Mouse (Mus musculus) neural tube, embryonic 11.5 days (tissue): ENCODE data around the gene Tmprss6. TPM values are rescaled to one million over a fixed set of nuclear protein-coding genes. Genes with fewer than 3 reads are reported as not detected.

Experiments used
- ATAC-seq: fragments of 200-750 bp; cut with Nextera tagmentation; 2 replicates; pipeline ENCODE4 v1.8.0; 2017; ENCODE audit warnings: moderate number of reproducible peaks, mild to moderate bottlenecking, moderate TSS enrichment, moderate library complexity; ENCODE audit not compliant: insufficient read depth, low FRiP score, low TSS enrichment
- DNase-seq: peaks from one replicate; pipeline ENCODE4 v3.0.0-alpha.2; 2015; ENCODE audit warnings: low spot score
- H3K27ac ChIP-seq: fragments of 300-500 bp; sonication (generic); 2 replicates; pipeline ENCODE4 v1.5.1; 2014; ENCODE audit warnings: low read depth, mild to moderate bottlenecking, low read length
- H3K27me3 ChIP-seq: fragments of 300-500 bp; sonication (generic); 2 replicates; pipeline ENCODE4 v1.6.1; 2014; ENCODE audit warnings: mild to moderate bottlenecking, low read length, mixed read lengths; ENCODE audit not compliant: control insufficient read depth, insufficient read depth
- H3K36me3 ChIP-seq: fragments of 300-500 bp; sonication (generic); 2 replicates; pipeline ENCODE4 v1.6.1; 2014; ENCODE audit warnings: mild to moderate bottlenecking, low read length, moderate library complexity, mixed read lengths; ENCODE audit not compliant: control insufficient read depth, insufficient read depth
- H3K4me1 ChIP-seq: fragments of 300-500 bp; sonication (generic); 2 replicates; pipeline ENCODE4 v1.6.1; 2014; ENCODE audit warnings: low read length, mixed read lengths; ENCODE audit not compliant: control insufficient read depth, insufficient read depth
- H3K4me2 ChIP-seq: fragments of 300-500 bp; sonication (generic); 2 replicates; pipeline ENCODE4 v1.6.1; 2014; ENCODE audit warnings: low read depth, mild to moderate bottlenecking, moderate library complexity
- H3K4me3 ChIP-seq: fragments of 300-500 bp; sonication (generic); 2 replicates; pipeline ENCODE4 v1.5.1; 2014; ENCODE audit warnings: low read depth, low read length
- H3K9ac ChIP-seq: fragments of 300-500 bp; sonication (generic); 2 replicates; pipeline ENCODE4 v1.6.1; 2014; ENCODE audit warnings: mild to moderate bottlenecking, low read length
- H3K9me3 ChIP-seq: fragments of 300-500 bp; sonication (generic); 2 replicates; pipeline ENCODE4 v1.6.1; 2016; ENCODE audit warnings: low read length; ENCODE audit not compliant: control insufficient read depth
- WGBS: fragments of 180-500 bp; shearing (Covaris S2); extraction: QIAGEN DNeasy Blood & Tissue Kit; methylation state at CpG from one replicate; pipeline ENCODE4 v1.1.7; 2014; 5-methylcytosine and 5-hydroxymethylcytosine counted together
- polyA plus RNA-seq: library from polyadenylated mRNA; unstranded; fragments of >200 nt; fragmentation: Nextera tagmentation; extraction: Ambion mirVana; gene quantifications from 2 replicates; pipeline ENCODE4 v1.2.1, GENCODE M21; 2014

Gene Tmprss6
- polyA plus RNA-seq, 1 experiment from 2014 or later, result not detected

- 81% methylated on average over 3 of the region's 3 CpGs for WGBS
- Histone ChIP-seq H3K27ac (no peak overlapping the region), H3K4me1 (no peaks in the 10 kb centered on the region), H3K36me3 (no peaks in the 10 kb centered on the region), H3K9ac (no peak overlapping the region), H3K9me3 (no peaks in the 10 kb centered on the region), H3K4me3 (no peak overlapping the region), H3K4me2 (no peak overlapping the region), H3K27me3 (no peaks in the 10 kb centered on the region)
- no peak for ATAC-seq
- DNase-seq, result no peak
Observed at GRCm38 (mm10) chr15:78491301-78491700, 22.9 kb upstream of the Tmprss6 start.

DNA sequence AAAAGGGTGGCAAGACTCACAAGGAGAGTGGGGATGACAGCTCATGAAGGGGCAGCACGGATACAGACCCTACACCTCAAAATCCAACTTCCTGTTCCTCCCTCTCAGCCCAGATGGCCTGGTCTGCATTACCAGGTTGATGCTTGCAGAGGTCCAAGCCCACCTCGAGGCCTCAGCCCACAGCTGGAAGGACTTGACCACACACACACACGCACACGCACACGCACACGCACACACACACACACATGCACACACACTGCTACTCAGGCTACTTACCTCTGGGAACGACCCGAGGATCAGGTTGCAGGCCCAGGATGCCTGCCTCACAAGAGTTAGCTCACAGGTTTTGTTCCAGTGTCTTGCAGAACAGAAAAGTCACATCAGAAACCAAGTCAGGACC lies 21.5 kb upstream of the Tmprss6 start:
- WGBS, result 82% methylated on average over 8 of the region's 8 CpGs
- Histone ChIP-seq H3K4me2 (no peak overlapping the region), H3K9ac (no peak overlapping the region), H3K4me3 (no peak overlapping the region), H3K9me3 (no peaks in the 10 kb centered on the region), H3K4me1 (no peaks in the 10 kb centered on the region), H3K27me3 (no peaks in the 10 kb centered on the region), H3K27ac (no peak overlapping the region), H3K36me3 (no peaks in the 10 kb centered on the region)
- DNase-seq (no peak), ATAC-seq (no peak)

GRCm38 (mm10) chr15:78489248-78489647 lies 20.8 kb upstream of the Tmprss6 start:
- Histone ChIP-seq H3K9me3 (no peaks in the 10 kb centered on the region), H3K36me3 (no peaks in the 10 kb centered on the region), H3K4me3 (no peak overlapping the region), H3K4me2 (no peak overlapping the region), H3K4me1 (no peaks in the 10 kb centered on the region), H3K9ac (no peak overlapping the region), H3K27me3 (no peaks in the 10 kb centered on the region), H3K27ac (no peak overlapping the region)
- DNase-seq, result no peak
- 92% methylated on average over 3 of the region's 3 CpGs for WGBS
- ATAC-seq, result no peak

DNA sequence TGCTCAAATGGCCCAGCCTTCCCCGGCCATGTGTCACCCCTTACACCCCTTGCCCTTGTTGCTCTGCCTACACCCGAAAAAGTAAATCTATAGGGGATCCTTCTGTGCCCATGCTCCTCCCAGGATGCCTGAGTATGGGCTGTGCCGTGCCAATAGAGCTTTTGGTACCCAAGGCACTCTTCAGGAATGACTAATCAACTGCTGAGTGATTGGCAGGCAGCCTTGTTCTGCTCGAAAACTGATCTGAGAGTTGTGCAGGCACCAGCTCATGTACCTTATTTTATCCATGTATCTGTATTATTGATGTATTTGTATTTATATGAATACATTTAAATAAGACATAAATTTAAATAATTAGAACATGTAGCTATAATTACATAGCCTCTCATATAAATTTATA lies 18.6 kb upstream of the Tmprss6 start:
- Histone ChIP-seq H3K27me3 (no peaks in the 10 kb centered on the region), H3K27ac (no peak overlapping the region), H3K36me3 (no peaks in the 10 kb centered on the region), H3K4me2 (no peak overlapping the region), H3K9ac (no peak overlapping the region), H3K4me3 (no peak overlapping the region), H3K4me1 (no peaks in the 10 kb centered on the region), H3K9me3 (no peaks in the 10 kb centered on the region)
- ATAC-seq (no peak), DNase-seq (no peak)
- WGBS, result 76% methylated on average over 4 of the region's 4 CpGs

DNA sequence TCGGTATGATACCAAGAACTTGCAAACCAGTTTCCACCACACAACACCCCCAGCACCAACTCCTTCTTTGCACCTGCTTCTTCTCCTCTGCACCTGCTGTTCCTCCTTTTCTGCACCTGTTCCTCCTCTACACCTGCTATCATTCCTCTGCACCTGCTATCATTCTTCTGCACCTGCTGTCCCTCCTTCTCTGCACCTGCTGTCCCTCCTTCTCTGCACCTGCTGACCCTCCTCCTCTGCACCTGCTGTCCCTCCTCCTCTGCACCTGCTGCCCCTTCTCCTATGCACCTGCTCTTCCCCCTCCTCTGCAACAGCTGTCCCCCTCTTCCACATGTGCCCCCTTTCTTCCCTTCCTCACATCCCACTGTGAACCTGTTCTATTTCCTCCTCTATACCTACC lies 18.1 kb upstream of the Tmprss6 start:
- Histone ChIP-seq H3K4me3 (no peak overlapping the region), H3K9ac (no peak overlapping the region), H3K36me3 (no peaks in the 10 kb centered on the region), H3K4me1 (no peaks in the 10 kb centered on the region), H3K27me3 (no peaks in the 10 kb centered on the region), H3K9me3 (no peaks in the 10 kb centered on the region), H3K27ac (no peak overlapping the region), H3K4me2 (no peak overlapping the region)
- DNase-seq (no peak), ATAC-seq (no peak)
- 74% methylated on average over 1 of the region's 1 CpGs for WGBS

DNA sequence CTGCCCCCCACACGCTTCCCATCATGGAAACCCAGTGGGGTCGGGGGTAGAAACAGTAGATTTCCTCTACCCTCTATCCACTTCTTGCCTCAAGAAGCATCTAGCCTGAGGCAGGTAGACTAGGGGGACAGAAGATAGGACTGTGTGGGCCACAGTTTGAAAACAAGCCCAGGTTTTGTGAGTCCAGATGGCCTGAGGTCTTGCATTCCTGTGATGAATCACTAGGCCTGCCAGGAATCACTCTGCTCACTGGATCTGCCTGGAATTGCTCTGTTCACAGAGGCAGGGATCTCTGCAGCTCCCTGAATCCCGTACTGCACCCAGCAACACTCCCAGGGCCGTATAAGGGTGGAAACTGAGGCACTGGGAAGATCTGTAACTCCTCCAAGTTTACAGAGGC lies 14.9 kb upstream of the Tmprss6 start:
- 82% methylated on average over 4 of the region's 4 CpGs for WGBS
- no peaks in the 10 kb centered on the region for H3K36me3 ChIP-seq
- no peak overlapping the region for H3K4me2 ChIP-seq
- H3K4me3 ChIP-seq, result no peak overlapping the region
- H3K27ac ChIP-seq, result no peak overlapping the region
- H3K9me3 ChIP-seq, result no peaks in the 10 kb centered on the region
- no peak overlapping the region for H3K9ac ChIP-seq
- no peaks in the 10 kb centered on the region for H3K27me3 ChIP-seq
- no peak for ATAC-seq
- DNase-seq, result no peak
- H3K4me1 ChIP-seq, result no peaks in the 10 kb centered on the region

DNA sequence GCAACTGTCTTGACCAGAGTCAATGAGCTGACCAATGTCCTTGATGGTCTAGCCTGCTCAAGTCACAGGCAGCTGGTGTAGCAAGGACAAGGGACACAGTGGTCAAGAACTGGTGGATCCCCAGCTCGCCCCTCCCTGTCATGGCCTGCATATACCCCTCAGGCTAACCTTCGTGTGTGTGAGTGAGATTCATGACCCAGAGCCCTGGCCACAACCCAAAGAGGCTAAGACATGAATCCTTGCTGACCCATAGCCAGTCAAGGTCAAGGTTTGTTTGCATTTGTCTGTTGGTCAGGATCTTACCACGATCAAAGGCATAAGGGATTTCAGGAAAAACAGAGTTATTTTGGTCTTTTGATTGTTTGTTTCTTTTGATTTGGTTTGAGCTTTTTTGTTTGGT lies 14.1 kb upstream of the Tmprss6 start:
- no peak overlapping the region for H3K27ac ChIP-seq
- ATAC-seq, result no peak
- H3K36me3 ChIP-seq, result no peaks in the 10 kb centered on the region
- H3K27me3 ChIP-seq, result no peaks in the 10 kb centered on the region
- no peak overlapping the region for H3K9ac ChIP-seq
- WGBS, result 79% methylated on average over 3 of the region's 3 CpGs
- no peaks in the 10 kb centered on the region for H3K9me3 ChIP-seq
- DNase-seq, result no peak
- H3K4me2 ChIP-seq, result no peak overlapping the region
- no peak overlapping the region for H3K4me3 ChIP-seq
- no peaks in the 10 kb centered on the region for H3K4me1 ChIP-seq

DNA sequence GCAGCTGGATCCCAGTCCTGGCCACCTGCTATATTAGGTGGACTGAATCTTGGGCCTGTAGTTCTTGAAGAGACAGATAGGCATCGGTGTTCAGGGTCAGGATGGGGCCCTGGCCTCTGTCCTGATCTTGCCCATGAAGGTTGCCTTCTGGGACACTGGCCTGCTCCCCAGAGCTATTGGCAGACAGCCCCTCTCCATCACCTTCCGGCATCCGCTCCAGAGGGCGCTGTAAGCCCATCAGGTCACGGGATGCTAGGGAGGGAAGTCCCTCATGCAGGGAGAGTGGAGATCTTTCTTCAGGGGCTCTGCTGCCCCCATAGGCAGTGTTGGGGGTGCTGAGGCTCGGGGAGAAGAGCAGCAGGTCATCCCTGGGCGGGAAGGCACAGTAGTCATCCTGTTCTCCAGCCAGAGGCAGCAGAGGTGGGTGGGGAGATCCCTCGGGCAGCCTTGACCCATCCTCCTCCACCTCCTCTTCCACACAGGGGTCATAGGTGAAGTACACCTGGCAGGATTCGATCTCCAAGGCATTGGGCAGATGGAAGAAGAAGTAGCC lies 13.1 kb upstream of the Tmprss6 start:
- no peak overlapping the region for H3K4me3 ChIP-seq
- H3K36me3 ChIP-seq, result no peaks in the 10 kb centered on the region
- WGBS, result 58% methylated on average over 9 of the region's 9 CpGs
- H3K27me3 ChIP-seq, result no peaks in the 10 kb centered on the region
- H3K4me2 ChIP-seq, result no peak overlapping the region
- ATAC-seq (no peak), DNase-seq (no peak)
- no peaks in the 10 kb centered on the region for H3K9me3 ChIP-seq
- H3K27ac ChIP-seq, result no peak overlapping the region
- no peaks in the 10 kb centered on the region for H3K4me1 ChIP-seq
- H3K9ac ChIP-seq, result no peak overlapping the region

DNA sequence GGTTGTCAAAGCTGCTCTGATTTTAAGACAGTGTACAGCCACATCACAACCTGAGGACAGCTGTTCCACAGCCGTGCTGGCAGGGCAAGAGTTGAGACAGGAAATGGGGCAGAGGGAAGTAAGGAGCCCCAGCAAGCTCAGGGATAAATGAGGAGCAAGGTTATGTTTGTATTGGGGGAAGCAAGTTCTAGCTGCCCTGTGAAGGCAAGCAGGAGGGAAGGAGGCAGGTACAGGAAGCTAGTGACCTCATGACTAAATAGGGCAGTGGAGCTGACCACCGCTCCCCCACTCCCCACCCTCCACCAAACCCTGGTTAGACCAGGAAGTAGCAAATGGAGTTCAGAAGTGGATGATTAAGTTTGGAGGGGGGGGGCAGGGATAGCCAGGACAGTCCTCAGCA lies 12.6 kb upstream of the Tmprss6 start:
- no peak overlapping the region for H3K4me2 ChIP-seq
- no peak overlapping the region for H3K4me3 ChIP-seq
- no peak overlapping the region for H3K9ac ChIP-seq
- no peak for DNase-seq
- H3K36me3 ChIP-seq, result no peaks in the 10 kb centered on the region
- WGBS, result 75% methylated on average over 2 of the region's 2 CpGs
- no peaks in the 10 kb centered on the region for H3K9me3 ChIP-seq
- ATAC-seq, result no peak
- H3K27me3 ChIP-seq, result no peaks in the 10 kb centered on the region
- H3K4me1 ChIP-seq, result no peaks in the 10 kb centered on the region
- H3K27ac ChIP-seq, result no peak overlapping the region
